Mouse (Mus musculus) spleen, postnatal 4 days (tissue): ENCODE results near the gene Apobec4.
"Not testable (repeated sequence)": the region's sequence is repeated elsewhere in the genome, so short reads cannot be mapped to it uniquely, and the experiment has no call there.

Source experiments
- DNase-seq, 2 experiments: peaks; one replicate each; pipeline ENCODE4 v3.0.0; 2022; ENCODE audit warnings: low spot score in 2 of 2

Gene Apobec4

DNA sequence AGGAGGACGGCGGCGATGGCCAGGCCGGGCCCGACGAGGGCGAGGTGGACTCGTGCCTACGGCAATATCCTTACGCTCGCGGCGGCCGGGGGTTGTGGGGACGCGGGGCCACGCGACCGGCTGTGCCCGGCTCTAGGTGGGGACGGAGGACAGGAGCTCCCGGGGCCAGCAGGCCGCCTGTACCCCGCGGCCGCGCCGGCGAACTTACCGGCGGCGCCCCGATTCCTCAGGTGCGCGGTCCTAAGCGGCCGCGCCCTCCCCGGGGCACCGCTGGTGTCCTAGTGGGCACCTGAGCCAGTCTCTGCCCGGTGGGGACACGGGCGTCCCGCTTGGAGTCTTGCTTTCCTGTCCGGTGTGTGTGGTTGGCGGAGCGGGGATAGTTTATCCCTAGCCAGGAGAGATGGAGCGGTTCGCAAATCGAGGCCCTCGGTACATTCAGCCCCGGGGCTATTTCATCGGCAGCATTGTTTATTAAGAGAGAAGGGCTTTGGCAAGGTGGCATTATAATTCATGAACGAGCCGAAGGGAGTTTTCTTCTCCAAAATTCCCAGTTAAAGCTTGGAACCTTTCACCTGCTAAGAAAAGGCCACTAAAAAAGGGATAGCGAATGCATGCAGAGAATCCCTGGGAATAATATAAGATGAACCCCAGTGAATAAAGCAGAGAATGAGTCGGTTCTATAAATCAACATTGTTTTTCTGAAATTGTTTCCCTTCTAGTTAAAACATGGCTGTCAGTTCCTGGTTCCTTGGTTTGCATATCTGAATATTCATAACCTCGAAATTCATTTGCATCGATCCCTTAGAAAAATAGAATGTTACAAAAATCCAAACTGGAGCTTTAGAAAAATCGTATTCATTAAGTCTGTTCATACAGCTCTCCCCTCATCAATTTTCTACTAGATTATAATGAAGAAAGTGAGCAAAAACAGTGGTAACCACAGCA lies 16.7 kb downstream of the Apobec4 start:
- no peak for DNase-seq

DNA sequence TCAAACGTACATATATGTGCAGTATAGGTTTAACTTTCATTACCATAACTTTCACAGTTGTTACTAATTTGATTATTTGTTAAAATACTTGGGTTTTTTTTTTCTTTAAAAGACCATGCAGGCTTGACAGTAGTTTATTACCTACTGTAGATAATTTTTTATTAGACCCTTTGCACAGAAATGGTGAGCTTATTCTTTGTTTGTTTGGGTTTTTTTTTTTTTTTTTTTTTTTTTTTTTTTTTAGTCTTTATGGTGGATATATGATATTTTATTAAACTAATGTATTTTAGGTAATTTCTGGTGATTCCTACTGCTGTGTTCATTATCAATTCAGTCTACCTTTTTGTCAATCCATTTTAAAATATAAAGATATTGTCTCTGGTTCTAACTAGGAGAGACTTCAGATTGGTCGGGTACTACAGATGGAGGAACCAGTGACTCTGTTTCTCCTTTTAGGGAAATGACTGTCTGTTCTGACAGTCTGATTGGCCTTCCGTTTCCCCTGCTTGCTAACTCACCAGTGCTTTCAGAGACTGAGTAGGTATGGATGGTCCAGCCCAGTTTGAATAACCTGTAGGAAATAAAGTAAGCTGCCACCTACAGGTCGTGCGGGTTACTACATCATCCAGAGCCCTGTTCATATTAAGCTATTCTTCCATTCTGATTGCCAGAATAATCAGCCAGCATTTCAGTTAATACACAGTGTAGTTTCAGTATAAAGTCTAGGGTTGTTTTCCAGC lies 17.6 kb downstream of the Apobec4 start:
- DNase-seq = peak; percentile 87 to 92

DNA sequence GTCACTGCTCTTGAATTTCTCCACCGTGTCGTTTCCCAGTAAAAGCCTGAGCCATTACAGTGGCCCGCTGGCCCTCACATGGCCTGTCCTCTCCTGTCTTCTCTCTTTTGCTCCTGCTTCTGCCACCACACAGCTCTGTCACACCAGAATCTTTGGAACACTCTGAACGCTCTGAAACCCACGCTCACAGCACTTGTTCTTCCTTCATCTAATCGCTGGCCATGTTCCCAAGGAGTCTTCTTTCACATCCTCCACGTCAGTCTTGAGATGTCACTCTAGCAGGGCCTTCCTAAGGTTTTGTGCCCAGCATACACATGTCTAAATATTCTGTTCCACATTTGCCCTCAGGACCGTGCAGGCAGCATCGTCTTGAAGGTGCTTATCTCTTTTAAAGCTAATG lies 20.7 kb downstream of the Apobec4 start:
- no peak for DNase-seq

DNA sequence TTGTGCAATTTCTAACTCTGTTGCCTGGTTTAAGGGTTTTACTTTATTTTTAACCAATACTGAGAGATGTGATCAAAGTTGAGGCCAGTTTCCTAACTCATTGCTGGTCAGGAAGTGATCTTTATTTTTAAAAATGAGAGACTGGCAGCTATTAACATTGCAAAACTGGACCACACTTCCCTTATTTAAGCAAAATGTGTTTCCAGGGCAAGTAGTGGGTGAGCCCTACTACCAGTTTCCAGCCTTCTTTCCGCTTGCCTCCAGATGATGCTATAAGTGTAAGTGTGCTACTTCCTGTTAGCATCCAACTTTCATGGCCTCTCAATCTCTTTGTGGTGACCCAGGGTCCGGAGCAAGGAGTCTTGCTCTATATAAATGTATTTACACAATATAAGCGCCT lies 24.2 kb downstream of the Apobec4 start:
- DNase-seq = not testable (repeated sequence)

DNA sequence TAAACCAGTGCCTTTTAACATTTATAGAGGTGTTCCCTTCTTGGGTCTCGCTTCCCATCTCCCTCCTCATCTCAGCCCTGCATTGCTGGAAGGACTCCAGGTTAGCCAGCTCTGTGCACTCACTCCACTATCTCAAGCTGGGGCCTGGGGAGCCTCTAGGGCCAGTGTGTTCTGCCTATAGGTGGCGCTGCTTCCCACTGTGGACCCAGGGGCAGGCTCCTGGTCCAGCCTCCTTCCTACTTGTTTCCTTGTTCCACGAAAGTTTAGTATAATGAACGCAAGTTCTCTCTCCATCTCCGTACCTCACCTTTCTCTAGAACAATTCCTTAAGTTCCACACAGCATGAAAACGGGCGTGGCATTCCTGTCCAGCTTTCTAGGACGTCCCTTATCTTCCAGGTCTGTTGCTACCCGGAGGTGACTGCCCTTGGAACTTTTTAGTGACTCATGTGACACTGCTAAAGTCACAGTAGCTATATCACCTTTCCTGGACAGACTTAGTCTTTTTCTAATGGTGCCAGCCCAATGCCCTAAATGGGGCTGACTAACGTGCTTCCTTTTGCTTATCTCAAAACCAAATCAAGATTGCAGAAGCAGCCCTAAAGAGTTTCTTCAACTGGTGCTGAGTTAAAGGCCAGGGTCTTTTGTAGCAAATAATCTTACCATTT lies 28.9 kb downstream of the Apobec4 start:
- peak; percentile 72 to 90 for DNase-seq

DNA sequence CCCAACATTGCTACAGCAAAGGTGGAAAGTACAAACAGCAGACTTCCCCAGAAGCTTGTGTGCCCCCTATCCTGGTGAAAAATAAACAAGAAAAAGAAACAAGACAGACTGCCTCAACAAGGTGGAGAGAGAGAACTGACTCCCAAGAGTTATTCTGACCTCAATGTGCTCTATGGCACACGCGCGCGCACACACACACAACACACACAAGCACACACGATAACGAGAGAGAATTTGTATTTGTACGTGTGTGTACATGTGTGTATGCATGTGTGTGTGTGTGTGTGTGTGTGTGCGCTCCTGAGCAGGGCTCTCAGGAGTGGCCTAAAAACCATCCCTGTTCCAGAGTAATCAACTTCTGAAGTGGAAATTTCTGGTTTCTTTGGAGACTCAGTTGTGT lies 34.3 kb downstream of the Apobec4 start:
- DNase-seq = no peak

DNA sequence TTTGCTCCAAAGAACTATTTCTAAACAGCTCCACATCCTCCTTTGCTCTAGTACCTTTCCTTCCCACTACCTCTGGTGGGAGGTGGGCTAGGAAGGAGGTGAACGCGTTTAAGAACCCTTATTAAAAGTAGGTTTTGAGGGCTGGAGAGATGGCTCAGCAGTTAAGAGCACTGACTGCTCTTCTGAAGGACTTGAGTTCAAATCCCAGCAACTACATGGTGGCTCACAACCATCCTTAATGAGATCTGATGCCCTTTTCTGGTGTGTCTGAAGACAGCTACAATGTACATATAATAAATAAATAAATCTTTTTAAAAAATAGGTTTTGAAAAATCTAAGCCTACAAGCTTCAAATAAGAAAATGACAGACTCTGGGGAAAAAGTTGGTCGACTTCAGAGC lies 35.1 kb downstream of the Apobec4 start:
- not testable (repeated sequence) for DNase-seq

DNA sequence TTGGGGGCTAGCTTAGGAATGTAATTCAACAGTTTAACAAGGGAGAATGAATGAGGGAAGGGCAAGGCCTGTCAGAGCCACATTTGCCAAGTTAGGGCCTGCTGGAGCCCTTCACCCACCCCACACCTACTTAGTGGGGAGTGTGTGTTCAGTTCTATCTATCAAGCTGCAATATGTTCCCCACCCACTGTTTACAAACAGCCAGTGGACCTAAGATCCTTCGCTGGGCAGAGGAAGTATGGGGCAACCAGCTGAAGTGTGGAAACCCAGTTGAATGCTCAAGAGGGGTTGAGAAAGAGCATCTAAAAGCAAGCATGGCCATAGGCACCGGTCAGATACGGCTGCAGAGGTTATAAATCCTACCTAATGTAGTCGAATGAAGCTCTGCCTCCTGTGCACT lies 36.6 kb downstream of the Apobec4 start:
- DNase-seq = peak in 1 of 2 experiments; percentile 36

DNA sequence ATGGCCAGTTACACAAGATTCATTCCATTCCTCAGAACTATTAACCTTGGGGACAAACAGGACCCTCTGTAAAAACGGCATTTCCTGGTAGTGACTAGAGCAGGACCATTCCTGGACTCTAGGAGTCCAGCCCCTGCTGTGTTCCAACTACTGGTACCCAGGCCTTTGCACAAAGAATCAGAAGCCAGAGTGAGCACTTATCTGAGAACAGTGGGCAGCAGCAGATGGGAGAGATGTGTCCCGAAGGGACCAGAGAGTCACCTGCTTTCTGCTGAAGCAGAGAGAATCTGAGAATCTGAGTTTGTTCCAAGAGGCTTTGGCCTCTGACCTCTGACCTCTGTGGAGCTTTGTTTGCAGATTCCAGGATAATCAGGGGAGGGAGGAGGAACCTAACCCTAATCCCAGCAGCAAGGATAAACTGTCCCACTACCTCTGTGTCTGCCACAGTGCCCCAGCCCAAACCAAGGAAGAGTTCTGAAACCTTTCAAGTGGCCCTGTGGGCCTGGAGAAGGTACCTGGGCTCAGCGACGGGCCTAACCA lies 37.8 kb downstream of the Apobec4 start:
- DNase-seq = no peak

DNA sequence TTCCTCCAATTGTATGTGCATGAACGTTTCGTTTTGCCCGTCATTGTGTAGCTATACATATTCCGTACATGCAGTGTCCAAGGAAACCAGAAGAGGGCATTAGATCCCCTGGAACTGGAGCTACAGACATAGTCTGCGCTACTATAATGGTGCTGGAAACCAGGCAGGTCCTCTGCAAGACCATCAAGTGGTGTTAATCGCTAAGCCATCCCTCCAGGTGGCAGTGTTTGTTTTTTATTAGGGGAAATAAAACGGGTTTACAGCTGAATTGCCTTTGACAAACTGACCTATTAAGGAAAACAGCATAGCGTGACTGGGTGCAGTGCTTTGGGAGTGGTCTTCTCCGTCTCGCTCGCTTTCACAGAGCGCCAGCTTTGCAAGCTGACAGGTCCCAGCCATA lies 39.9 kb downstream of the Apobec4 start:
- peak; percentile 59 to 71 for DNase-seq

DNA sequence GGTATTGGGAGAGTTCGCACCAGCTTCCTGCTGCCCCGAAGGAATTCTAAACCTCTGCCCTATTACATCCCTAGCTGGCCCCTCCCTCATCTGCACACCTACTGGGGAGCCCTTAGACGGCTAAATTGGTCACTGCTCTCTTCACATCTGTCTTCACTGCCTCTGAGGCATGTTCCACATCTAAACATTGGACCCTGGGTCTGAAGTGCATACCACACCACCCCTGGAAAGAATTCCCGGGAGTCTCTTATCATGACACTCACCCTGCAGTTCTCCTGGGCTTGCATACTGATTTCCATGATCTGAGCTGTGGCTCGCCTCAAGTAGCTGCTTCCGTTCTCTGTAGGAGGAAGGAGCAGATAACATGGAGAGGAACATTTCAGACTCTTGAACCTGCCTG lies 40.5 kb downstream of the Apobec4 start:
- DNase-seq = no peak

DNA sequence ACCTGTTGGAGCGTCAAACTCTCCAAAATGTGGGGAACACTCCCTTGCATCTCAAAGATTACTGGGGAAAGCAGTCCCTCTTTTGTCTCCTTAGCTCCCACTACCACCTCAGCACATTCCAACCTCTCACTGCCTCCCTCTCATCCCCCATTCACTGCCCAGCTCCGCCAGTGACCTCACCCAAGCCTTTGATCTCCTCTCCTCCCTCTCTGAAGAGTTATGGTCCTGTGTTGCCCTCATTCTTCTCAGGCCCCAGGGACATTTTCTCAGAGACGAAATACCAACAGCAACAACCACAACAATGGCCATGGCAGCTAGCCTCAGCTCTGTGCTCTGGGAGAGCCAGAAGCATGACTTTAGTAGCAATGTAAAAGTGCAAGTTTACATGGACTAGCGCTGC lies 40.9 kb downstream of the Apobec4 start:
- DNase-seq = no peak

DNA sequence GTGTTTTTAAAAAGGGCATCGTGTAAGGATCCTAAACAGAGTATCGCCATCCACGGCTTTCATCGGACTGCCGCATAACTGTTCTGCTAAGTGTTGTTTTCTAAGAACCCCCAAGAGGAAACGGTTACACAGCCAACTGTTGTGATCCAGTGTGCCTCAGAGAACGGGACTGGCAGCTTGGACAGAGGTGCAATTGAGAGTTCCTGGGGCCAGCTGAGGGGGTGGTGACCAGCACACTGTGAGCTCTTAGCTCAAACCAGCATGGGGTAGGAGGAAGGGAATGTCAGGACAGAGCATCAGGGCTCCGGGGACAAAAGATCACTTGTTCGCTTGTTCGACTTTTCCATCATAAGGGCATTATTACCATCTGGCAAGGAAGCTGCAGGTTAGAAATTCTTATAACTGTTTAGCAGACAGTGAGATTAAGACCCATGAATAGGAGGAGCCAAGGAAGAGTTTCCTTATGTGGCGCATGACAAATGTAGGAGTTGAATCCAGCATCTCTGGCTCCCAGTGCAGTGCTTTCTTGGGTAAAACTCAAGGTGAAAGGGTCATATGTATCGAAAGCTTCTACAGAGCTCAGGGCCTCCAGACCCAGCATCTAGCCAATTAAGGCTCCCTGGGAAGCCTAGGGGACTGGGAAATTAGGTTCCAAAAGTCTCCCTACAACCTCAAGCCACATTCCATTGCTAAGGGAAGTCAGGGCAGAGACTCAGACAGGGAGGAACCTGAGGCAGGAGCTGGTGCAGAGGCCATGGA lies 42.6 kb downstream of the Apobec4 start:
- DNase-seq = no peak

DNA sequence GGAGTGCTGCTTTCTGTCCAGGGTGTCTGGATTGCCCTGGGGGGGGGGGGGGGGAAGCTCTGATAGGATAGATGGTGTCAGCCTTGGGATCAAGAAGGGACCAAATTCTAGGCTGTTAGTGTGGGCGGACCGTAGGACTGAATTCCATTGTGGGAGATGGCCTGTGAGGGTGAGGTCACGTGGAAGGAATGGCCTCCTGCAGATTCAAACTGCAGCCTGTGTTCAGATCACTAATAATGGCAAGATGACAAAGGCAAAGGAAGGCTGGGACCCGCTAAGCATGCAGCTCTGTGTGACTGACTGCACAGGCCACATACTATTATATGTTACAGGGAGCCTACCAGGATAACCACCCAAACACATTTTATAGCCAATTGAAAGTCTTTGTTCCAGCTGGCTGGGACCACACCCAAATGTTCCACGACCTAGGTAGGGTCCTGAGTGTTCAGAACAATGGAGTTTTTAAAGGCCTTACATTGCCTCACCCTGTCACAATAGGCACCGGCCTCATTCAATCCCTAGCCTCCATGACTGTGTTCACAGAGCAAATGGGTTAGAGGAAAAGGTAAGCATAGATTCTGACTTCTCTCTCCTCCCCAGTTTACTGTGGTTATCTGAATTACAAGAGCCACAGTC lies 43.3 kb downstream of the Apobec4 start:
- no peak for DNase-seq

DNA sequence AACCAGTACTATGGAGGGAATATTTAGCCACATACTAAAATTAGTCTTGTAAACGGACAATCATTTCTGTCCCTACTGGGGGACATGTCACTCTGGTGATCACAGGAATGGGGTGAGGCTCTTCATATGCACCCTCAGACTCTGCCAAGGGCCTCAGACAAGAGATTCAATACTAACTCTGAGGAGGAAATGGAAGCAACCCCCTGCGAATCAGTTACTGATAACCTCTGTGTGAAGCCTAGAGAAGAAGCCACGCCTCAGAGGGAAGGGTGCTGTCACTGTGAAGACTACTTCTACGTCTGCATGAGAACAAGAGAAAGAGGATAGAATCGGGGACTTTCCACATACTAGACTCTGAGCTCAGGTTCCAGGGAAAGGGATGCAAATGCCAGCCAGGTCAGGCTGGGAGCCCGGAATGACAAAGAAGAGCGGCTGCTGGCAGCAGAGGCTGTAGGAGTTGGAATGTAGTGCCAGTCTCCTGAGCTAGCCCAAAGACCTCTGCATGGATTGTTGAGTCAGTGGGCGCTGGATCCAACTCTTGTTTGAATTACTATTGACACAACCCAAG lies 45.4 kb downstream of the Apobec4 start:
- DNase-seq = no peak

DNA sequence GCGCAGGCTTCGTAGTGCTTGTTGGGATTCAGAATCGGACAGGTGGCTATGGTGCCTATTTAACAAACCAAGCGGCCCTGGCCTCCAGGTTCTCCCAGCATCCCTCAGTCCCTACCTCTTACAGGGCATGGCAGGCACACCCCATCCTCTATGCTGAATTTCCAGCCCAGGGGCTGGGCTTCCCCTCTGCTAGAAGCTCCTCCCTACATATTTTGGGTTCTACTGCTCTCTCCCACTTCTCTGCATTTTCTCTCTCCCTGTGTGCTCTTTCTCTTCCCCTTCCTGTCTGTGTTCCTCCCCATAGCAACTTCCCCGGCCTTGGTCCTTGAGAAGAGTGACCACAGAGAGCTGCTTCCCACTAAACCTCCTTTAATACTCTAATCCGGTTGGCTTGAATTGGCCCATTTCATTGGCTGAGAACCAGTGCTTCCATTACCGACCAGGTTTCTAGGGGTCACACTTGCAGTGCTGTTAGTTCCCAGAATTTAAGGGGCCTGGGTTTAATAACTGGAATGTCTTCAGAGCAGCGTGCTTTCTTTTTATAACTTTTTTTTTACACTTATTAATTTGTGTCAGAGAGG lies 46.4 kb downstream of the Apobec4 start:
- no peak for DNase-seq

DNA sequence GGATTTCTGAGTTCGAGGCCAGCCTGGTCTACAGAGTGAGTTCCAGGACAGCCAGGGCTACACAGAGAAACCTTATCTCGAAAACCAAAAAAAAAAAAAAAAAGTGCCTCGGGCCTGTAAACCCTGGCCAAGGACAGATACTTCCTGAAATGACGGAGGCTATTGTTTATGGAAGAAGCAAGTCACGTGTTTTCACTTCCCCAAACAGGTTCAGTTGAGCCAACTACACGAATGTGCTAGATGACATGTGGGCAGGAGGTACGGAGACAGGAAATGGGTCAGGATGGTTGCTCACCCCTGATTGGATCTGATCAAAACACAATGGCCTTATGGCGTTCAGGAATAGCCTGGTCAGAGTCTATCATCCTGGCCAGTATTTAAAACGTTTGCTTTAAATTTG lies 47.8 kb downstream of the Apobec4 start:
- no peak for DNase-seq

DNA sequence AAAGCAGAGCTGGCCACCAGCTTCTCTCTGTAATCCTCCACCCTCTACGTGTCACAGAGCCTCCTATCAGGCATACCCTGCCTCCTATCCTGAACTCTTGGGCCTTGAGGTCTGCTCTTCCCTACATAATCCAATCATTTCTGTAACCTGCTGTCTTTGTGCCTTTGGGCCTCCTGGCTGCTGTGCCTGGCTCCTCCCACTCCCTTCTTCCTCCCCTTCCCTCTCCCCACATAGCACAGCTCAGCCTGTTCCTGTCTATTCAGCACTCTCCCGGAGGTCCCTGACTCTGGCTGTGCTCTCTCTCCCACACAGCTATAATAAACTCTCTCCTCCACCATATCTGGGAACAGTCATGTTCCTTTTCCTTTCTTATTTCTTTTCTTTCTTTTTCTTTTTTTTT lies 49.5 kb downstream of the Apobec4 start, which contains the start of gene Ncf2:
Gene Ncf2 (plus strand): TSS at position 298 of the 400 bp plus-strand sequence.
- no peak for DNase-seq

DNA sequence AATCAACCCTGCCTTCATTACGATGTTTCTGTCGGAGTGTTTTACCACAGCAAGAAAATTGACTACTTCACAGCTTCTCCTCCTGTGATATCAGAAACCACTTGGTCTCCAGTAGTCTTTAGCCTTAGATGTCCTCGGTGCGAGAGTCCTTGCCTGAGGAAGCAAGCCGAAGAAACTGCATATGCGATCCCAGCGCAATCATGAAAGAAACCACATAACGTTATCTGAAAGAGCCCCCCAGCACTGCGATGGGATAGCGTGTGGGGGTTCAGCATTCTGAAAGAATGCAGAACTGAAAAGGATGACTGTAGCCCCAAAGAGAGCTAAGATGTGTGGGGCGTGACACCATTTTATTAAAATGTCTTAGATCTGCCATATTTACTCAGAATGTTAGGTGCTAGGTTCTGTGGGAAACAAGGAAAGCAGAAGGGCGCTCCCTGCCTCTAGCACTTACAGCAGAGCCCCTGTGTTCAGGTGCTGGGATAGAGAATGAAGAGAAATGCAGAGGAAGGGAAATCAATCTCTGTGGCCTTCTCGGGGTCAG lies 50.4 kb downstream of the Apobec4 start:
- no peak for DNase-seq

DNA sequence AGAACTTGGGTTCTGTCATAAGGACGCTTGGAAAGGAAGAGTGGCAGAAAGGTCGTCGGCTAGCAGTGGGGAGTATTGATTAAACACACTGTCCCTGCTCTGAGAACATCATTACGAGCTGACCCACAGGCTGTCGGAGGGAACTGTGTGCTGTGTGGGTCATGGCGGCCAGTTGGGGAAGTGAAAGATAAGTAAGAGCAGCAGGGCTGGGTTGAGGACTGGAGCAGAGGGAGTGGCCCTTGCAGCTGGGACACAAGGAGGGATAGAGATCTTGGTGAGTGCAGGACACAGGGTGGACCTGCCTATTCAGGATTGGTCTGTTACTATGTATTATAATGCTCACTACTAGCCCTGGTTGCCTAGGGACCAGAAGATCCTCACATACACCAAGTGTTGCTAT lies 54.6 kb downstream of the Apobec4 start:
- DNase-seq = no peak
